Mouse (Mus musculus) heart, embryonic 16.5 days (tissue): Measurements from ENCODE around the gene Fkbp8. TPM values are rescaled to one million over a fixed set of nuclear protein-coding genes. Genes with fewer than 3 reads are reported as not detected.

Experiments
- ATAC-seq: fragments of 200-750 bp; cut with Nextera tagmentation; replicated peaks from 2 replicates; pipeline ENCODE4 v1.8.0; 2017; ENCODE audit warnings: moderate number of reproducible peaks; ENCODE audit not compliant: insufficient read depth, low FRiP score; ENCODE audit errors: extremely low read depth
- H3K27ac ChIP-seq: fragments of 300-500 bp; sonication (generic); 2 replicates; pipeline ENCODE4 v1.5.1; 2014; ENCODE audit warnings: mild to moderate bottlenecking, low read length, control low read depth, moderate library complexity
- H3K27me3 ChIP-seq: fragments of 300-500 bp; sonication (generic); 2 replicates; pipeline ENCODE4 v1.6.1; 2014; ENCODE audit warnings: low read length, mixed read lengths; ENCODE audit not compliant: control insufficient read depth, insufficient read depth
- H3K36me3 ChIP-seq: fragments of 300-500 bp; sonication (generic); 2 replicates; pipeline ENCODE4 v1.6.1; 2014; ENCODE audit not compliant: control insufficient read depth, insufficient read depth
- H3K4me1 ChIP-seq: fragments of 300-500 bp; sonication (generic); 2 replicates; pipeline ENCODE4 v1.6.1; 2014; ENCODE audit warnings: low read length, mixed read lengths; ENCODE audit not compliant: control insufficient read depth, insufficient read depth
- H3K4me2 ChIP-seq: fragments of 300-500 bp; sonication (generic); 2 replicates; pipeline ENCODE4 v1.6.1; 2014; ENCODE audit warnings: low read depth, mild to moderate bottlenecking, control low read depth, low read length
- H3K4me3 ChIP-seq: fragments of 300-500 bp; sonication (generic); 2 replicates; pipeline ENCODE4 v1.5.1; 2014; ENCODE audit warnings: mild to moderate bottlenecking, control low read depth, low read length
- H3K9ac ChIP-seq: fragments of 300-500 bp; sonication (generic); 2 replicates; pipeline ENCODE4 v1.6.1; 2014; ENCODE audit warnings: low read length, control low read depth
- H3K9me3 ChIP-seq: fragments of 300-500 bp; sonication (generic); replicated peaks from 2 replicates; pipeline ENCODE4 v1.6.1; 2016; ENCODE audit warnings: low read length; ENCODE audit not compliant: control insufficient read depth
- WGBS: fragments of 180-500 bp; shearing (Covaris S2); extraction: QIAGEN DNeasy Blood & Tissue Kit; methylation state at CpG from one replicate; pipeline ENCODE4 v1.1.7; 2014; 5-methylcytosine and 5-hydroxymethylcytosine counted together
- polyA plus RNA-seq: library from polyadenylated mRNA; unstranded; fragments of >200 nt; fragmentation: Nextera tagmentation; extraction: Ambion mirVana; gene quantifications from 2 replicates; pipeline ENCODE4 v1.2.1, GENCODE M21; 2015

The Fkbp8 gene
- polyA plus RNA-seq, 1 experiment from 2014 or later: 273 TPM

DNA sequence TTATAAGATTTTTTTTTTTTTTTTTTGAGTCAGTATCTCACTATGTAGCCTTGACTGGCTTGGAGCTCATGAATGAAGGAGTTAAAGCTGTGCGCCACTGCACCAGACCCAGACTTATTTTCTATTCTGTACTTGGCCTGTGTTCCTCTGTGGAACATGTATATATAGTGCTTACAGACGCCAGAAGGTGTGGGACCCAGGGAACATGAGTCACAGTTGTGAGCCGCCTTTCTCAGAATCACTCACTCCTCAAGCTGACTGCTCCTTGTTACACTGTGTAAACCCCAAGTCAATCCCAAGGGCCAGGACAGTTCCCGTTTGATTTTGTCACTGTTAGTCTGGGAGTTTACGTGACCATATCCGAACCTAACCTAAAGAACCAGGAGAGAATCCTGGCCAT is 8.5 kb upstream of the Fkbp8 start:
- ATAC-seq: no peak
- Histone ChIP-seq H3K27me3 (no peaks in the 10 kb centered on the region), H3K9me3 (no peaks in the 10 kb centered on the region), H3K27ac (no peak overlapping the region), H3K36me3 (peaks cover 16% of the 10 kb centered on the region), H3K9ac (no peak overlapping the region), H3K4me3 (no peak overlapping the region), H3K4me1 (peaks cover 10% of the 10 kb centered on the region), H3K4me2 (no peak overlapping the region)
- 89% methylated on average over 6 of the region's 6 CpGs for WGBS

DNA sequence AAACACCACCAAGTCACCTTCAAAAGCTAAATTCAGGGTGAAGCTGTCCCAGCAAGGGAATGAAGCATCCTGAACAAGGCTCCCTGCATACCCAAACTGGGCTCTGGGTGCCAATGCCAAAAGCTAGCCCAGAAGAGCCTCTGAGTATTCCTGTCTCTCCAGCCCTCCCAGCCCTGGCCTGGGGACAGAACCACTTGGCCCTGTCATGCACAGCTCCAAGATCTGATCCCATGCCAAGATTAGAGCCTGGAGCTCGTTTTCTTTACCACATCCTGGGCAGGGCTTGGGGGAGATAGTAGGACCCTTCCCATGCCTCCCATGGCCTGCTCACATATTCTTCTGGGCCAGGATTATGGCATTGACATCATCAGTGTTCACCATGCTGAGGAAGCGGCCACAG is 7.9 kb upstream of the Fkbp8 start:
- WGBS: 54% methylated on average over 2 of the region's 2 CpGs
- H3K36me3 ChIP-seq: peaks cover 12% of the 10 kb centered on the region
- H3K4me1 ChIP-seq: peaks cover 10% of the 10 kb centered on the region
- H3K27me3 ChIP-seq: no peaks in the 10 kb centered on the region
- H3K4me3 ChIP-seq: no peak overlapping the region
- no peak overlapping the region for H3K27ac ChIP-seq
- no peaks in the 10 kb centered on the region for H3K9me3 ChIP-seq
- ATAC-seq: no peak
- H3K4me2 ChIP-seq: no peak overlapping the region
- no peak overlapping the region for H3K9ac ChIP-seq

- Histone ChIP-seq H3K36me3 (peaks cover 7% of the 10 kb centered on the region), H3K9me3 (no peaks in the 10 kb centered on the region), H3K4me1 (peaks cover 17% of the 10 kb centered on the region), H3K27me3 (no peaks in the 10 kb centered on the region), H3K4me2 (peak overlapping the region; percentile 84), H3K9ac (peak overlapping the region; percentile 94), H3K4me3 (peak overlapping the region; percentile 91), H3K27ac (peak overlapping the region; percentile 90)
- ATAC-seq: peak; percentile 73
- under 1% methylated on average over 51 of the region's 51 CpGs for WGBS
These were observed 4.7 kb upstream of the Fkbp8 start for GRCm38 (mm10) chr8:70522592-70523403.

- no peaks in the 10 kb centered on the region for H3K9me3 ChIP-seq
- peaks cover 19% of the 10 kb centered on the region for H3K36me3 ChIP-seq
- ATAC-seq: no peak
- H3K4me2 ChIP-seq: peak overlapping the region; percentile 80
- peak overlapping the region; percentile 82 for H3K4me3 ChIP-seq
- H3K4me1 ChIP-seq: peaks cover 26% of the 10 kb centered on the region
- H3K27me3 ChIP-seq: no peaks in the 10 kb centered on the region
- whole genome bisulfite sequencing: 1% methylated on average over 8 of the region's 8 CpGs
- H3K9ac ChIP-seq: peak overlapping the region; percentile 98
- H3K27ac ChIP-seq: peak overlapping the region; percentile 81
These were observed 413 bp upstream of the Fkbp8 start for GRCm38 (mm10) chr8:70527111-70527511.

DNA sequence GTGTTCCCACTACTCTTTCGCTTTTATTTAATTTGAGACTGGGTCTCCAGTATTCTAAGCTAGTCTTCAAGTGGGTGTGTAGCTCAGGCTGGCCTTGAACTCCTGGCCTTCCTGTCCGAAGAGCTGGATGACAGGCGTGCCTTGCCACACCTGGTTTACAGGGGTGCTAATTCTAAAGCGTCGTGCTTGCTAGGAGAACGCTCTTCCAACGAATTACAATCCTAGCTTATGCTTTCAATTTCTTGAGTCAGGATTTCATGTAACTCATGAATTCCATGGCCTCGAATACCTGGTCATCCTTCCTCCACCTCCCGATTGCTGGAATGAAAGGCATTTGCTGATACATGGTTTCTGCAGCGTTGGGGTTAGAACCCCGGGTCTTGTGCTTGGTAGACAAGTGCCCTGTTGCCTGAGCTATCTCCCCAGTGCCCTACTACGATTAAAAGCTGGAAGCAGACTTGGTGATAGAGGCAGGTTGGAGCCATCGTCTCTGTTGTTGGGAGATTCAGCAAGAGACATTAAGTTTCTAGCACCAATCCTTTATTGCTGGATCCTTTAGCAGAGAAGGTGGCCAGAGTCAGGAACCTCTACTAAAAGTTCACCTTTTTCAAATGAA is 766 bp downstream of the Fkbp8 start:
- H3K4me1 ChIP-seq: peaks cover 23% of the 10 kb centered on the region
- H3K9ac ChIP-seq: peak overlapping the region; percentile 98
- no peaks in the 10 kb centered on the region for H3K27me3 ChIP-seq
- peak overlapping the region; percentile 82 for H3K4me3 ChIP-seq
- peaks cover 27% of the 10 kb centered on the region for H3K36me3 ChIP-seq
- H3K27ac ChIP-seq: peak overlapping the region; percentile 81
- WGBS: 17% methylated on average over 13 of the region's 13 CpGs
- no peak for ATAC-seq
- H3K4me2 ChIP-seq: peak overlapping the region; percentile 95
- H3K9me3 ChIP-seq: no peaks in the 10 kb centered on the region

- Histone ChIP-seq H3K4me2 (no peak overlapping the region), H3K4me1 (peaks cover 20% of the 10 kb centered on the region), H3K27me3 (no peaks in the 10 kb centered on the region), H3K9me3 (no peaks in the 10 kb centered on the region), H3K4me3 (no peak overlapping the region), H3K27ac (no peak overlapping the region), H3K36me3 (peaks cover 30% of the 10 kb centered on the region), H3K9ac (peak overlapping the region; percentile 49; the same call in 1 of the 2 replicates)
- no peak for ATAC-seq
- 71% methylated on average over 5 of the region's 5 CpGs for WGBS
These were observed 1.8 kb downstream of the Fkbp8 start for GRCm38 (mm10) chr8:70529299-70529698.

- 92% methylated on average over 3 of the region's 3 CpGs for WGBS
- Histone ChIP-seq H3K4me3 (no peak overlapping the region), H3K9ac (no peak overlapping the region), H3K4me1 (peaks cover 20% of the 10 kb centered on the region), H3K36me3 (peaks cover 34% of the 10 kb centered on the region), H3K4me2 (no peak overlapping the region), H3K9me3 (no peaks in the 10 kb centered on the region), H3K27me3 (no peaks in the 10 kb centered on the region), H3K27ac (no peak overlapping the region)
- ATAC-seq: no peak
These were observed 2.2 kb downstream of the Fkbp8 start for GRCm38 (mm10) chr8:70529741-70530161.

DNA sequence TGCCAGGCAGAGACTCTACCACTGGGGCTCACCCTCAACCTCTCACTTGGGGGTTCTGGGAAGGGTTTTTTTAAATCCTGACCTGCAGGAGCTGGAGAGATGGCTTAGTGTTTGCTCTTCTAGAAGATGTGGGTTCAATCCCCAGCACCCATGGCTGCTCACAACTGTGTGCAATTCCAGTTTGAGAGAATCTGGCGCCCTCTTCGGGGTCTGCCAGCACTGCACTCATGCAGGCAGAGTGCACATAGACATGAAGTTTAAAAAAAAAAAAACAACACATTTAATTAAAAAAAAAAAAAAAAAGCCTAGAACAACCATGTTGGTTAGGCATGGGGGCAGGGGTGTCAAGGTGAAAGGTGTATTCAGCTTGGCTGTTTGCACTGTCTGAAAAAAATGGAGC is 2.8 kb downstream of the Fkbp8 start:
- no peak for ATAC-seq
- WGBS: 98% methylated on average over 2 of the region's 2 CpGs
- H3K4me2 ChIP-seq: no peak overlapping the region
- peaks cover 40% of the 10 kb centered on the region for H3K36me3 ChIP-seq
- H3K9ac ChIP-seq: no peak overlapping the region
- H3K27me3 ChIP-seq: no peaks in the 10 kb centered on the region
- no peak overlapping the region for H3K4me3 ChIP-seq
- peaks cover 20% of the 10 kb centered on the region for H3K4me1 ChIP-seq
- no peaks in the 10 kb centered on the region for H3K9me3 ChIP-seq
- no peak overlapping the region for H3K27ac ChIP-seq

DNA sequence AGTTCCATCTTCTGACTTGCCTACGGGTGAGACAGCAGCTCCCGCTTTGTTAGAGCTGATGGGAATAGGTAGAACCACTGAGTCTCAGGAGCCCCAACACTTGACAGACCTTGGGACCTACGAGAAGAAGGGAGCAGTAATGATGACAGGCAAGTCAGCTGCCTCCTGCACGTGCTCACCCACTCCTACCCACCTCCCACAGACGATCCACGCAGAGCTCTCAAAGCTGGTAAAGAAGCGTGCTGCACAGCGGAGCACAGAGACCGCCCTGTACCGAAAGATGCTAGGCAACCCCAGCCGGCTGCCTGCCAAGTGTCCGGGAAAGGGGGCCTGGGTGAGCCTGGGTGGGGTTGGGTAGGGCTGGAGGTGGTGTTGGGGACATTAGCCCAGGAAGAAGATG is 6.8 kb downstream of the Fkbp8 start:
- H3K27me3 ChIP-seq: no peaks in the 10 kb centered on the region
- WGBS: 93% methylated on average over 12 of the region's 12 CpGs
- H3K4me3 ChIP-seq: no peak overlapping the region
- H3K9ac ChIP-seq: no peak overlapping the region
- H3K4me2 ChIP-seq: no peak overlapping the region
- H3K36me3 ChIP-seq: peaks cover 51% of the 10 kb centered on the region
- no peaks in the 10 kb centered on the region for H3K9me3 ChIP-seq
- H3K4me1 ChIP-seq: peaks cover 8% of the 10 kb centered on the region
- no peak for ATAC-seq
- H3K27ac ChIP-seq: no peak overlapping the region
